Mouse (Mus musculus) testis, postnatal 14 days (tissue): Measurements from ENCODE around the gene Olfr524.

Experiments
- DNase-seq: peaks from one replicate; pipeline ENCODE4 v3.0.0; 2021; ENCODE audit warnings: low spot score

Olfr524 gene

DNA sequence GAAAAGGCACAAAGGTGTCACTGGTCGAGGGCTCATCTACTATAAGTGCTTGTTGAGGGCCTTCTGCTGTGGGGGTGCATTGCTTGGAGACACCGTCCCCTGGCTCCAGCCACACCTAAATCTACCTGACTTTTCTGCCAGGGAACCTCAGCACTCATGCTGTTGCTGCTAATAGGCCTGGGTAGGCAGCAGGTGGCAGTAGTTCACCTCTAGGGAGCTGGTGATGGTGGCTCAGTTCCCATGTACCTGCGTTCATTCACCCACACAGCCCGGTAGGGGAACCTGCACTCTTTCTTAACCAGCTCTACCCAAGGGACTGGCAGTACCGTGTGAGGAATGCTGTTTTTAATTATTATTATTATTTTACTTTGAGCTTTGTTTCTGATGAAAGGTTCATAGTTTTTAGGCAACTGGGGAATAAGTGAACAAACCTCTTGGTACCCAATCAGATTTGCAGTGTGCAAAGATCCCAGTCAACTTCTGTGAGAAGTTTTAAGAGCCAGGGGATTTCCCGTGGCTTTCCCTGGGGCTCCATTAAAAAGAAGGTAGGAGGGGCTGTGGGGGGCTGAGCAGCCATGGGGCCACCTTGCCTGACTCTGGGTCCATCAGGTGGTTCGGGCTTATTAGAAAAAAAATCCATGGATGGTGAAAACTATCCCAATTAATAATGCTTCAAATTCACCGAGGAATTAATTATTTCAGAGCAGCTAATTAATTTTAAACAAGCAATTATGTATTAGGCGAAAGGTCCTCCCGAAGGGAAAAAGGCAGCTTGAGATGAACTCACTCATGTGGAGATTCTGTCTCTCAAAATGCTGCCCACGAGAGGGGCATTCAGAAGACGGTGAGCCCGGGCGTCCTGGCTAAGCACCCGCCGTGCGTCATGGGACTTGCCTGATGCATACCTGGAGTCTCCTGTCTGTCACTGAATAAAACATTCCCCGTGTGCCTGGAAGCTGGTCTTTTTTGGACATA lies 18.8 kb downstream of the Olfr524 start:
- no peak for DNase-seq

DNA sequence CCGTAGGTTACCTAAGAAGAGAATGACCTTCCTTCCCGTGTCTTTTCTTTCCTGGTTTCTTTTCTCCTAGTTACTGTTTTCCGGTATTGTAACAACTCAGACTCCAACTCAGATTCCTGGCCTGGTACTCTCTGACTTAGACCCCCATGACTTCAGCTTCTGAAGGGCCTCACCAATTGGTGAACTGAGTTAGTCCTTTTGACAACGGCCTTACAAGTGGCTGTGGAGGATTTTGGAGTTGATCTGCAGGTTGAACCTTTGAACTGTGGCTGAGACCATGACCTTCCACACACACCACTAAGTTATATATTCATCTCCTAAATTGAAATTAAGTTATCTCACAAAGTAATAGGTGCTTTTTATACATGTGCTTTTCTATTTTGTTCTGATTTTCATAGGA lies 21.6 kb downstream of the Olfr524 start:
- DNase-seq = no peak

DNA sequence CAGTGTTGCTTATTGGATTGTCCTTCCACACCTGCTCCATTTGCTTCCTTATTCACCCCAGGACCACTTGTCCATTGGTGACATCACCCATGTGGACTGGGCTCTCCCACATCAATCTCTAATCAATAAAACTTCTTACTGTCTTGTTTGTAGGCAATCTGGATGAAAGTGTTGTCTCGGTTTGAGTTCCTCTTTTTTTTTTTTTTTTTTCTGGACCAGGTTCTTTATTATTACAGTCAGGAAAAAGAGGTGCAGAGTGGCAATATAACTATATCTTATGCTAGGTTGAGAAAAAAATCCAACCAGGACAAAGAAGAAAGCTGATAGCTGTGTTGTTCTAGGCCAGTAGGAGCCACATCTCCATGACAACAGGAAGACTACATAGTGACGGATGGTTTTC lies 25.1 kb downstream of the Olfr524 start:
- no peak for DNase-seq

- DNase-seq = no peak
Measured at GRCm38 (mm10) chr7:140179176-140179575, 26.6 kb downstream of the Olfr524 start.

- DNase-seq = no peak
Measured at GRCm38 (mm10) chr7:140172936-140173335, 32.8 kb downstream of the Olfr524 start, which contains the start of gene Olfr523. TSS of gene Olfr523 (plus strand) at chr7:140173217.

GRCm38 (mm10) chr7:140170863-140171262 lies 34.9 kb downstream of the Olfr524 start:
- no peak for DNase-seq

DNA sequence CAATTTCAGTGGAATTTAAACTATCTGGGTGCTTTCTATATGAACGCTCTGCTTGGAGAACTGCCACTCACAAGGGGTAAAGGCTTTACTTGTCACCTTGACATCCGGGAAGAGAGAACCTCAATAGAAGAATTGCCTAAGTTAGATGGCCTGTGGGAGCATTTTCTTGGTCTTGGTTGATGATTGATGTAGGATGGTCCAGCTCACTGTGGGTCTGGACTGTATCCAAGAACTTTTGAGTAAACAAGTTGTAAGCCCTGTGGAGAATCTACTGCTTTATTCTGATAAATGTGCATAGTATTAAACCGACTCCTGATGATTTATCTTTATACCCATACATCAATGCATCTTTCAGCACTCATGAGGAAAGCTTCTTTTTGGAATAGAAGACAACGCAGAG lies 36.4 kb downstream of the Olfr524 start:
- DNase-seq = no peak

DNA sequence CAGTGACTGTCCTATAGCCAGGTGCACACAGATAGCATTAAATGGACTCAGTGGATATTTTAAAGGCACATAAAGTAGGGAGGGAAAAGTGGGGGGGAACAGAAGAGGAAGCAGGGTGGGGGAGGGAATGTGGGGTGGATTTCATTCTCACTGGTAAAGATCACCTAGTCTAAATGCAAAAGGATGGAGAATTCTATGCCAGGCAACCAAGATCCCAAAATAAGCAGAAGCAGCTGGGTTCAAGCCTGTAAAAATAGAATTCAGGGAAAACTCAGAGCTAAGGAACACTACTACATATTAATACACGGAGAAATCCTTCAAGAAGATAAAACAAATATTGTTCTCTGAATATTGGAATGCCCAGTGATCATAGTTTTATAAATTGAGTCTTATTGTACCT lies 37.8 kb downstream of the Olfr524 start:
- DNase-seq = no peak

DNA sequence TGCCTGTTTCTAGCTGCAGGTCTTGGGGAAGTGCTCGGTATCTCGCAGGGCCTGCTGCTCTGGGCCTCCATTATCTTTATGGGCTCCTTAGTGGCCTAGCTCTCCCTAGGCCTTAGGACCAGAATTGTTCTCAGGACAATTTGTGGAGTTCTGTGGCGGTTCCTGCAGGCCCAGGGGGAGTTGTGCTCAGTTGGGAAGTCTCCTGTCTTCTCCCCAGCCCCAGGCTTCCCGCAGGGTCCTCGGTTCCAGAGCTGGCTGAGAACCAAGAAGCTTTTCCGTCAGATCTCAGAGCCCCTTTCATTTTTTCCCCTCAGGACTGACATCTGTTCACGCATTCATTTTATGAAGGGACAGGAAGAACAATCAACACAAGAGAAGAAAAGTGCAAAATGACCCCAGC lies 41.1 kb downstream of the Olfr524 start, which contains the start of gene Olfr522:
Gene Olfr522, minus strand, starts transcription at position 101 of the 400 bp plus-strand sequence.
- DNase-seq = no peak

GRCm38 (mm10) chr7:140160363-140160762 lies 45.4 kb downstream of the Olfr524 start:
- no peak for DNase-seq

DNA sequence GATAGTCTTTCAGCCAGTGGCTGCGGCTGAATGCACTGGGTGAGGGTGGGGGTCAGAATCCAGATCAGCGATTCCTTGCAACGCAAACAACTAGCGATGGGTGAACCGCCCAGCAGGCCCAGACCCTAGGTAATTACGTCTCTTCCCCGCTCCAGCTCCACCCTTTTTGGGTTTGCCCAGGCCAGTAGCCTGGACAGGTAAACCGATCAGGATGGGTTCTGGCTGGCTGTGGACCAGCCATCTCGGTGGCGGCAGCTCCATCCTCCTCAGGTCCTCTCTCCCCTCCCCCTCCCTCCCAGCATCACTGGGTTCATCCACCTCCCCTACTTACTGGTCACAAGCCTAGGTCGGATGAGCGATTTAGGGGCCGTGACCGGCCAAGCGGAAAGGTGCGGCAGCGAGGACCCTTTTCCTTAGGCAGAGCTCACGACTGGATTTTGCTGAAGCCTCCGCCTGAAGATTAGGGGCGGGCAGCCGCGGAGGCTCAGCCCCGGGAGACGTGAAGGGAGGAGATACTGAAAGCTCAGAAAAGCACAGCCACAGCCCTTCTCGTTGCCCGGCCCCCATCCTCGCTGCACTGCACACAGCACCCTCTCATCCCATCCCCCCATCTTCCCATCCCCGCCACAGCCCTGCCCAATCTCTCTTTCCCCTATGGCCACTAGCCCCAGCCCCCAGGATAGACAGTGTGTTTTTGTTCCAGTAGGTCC lies 51.4 kb downstream of the Olfr524 start, which contains the start of gene Sprn:
Gene Sprn, minus strand, starts transcription at position 660 of the 710 bp plus-strand sequence.
- DNase-seq = no peak

- DNase-seq = no peak
Measured at GRCm38 (mm10) chr7:140153829-140154217, 51.9 kb downstream of the Olfr524 start.

GRCm38 (mm10) chr7:140153383-140153782 lies 52.4 kb downstream of the Olfr524 start:
- DNase-seq = no peak
